Mouse (Mus musculus) E14TG2a.4 (cell line): ENCODE data around the gene Atad3a.
"Not testable (repeated sequence)": the region's sequence is repeated elsewhere in the genome, so short reads cannot be mapped to it uniquely, and the experiment has no call there.

Experiments
- H3K27me3 ChIP-seq: 2 replicates; pipeline ENCODE4 v1.6.1; 2014; ENCODE audit warnings: low read length, control low read depth; ENCODE audit not compliant: insufficient read depth
- H3K36me3 ChIP-seq: 2 replicates; pipeline ENCODE4 v1.6.1; 2014; ENCODE audit warnings: low read length, control low read depth; ENCODE audit not compliant: insufficient read depth
- H3K4me1 ChIP-seq: replicated peaks from 2 replicates; pipeline ENCODE4 v1.6.1; 2014; ENCODE audit warnings: low read depth, low read length, control low read depth
- H3K4me3 ChIP-seq: replicated peaks from 2 replicates; pipeline ENCODE4 v1.5.1; 2014; ENCODE audit warnings: mild to moderate bottlenecking, low read length
- H3K9me3 ChIP-seq: 2 replicates; pipeline ENCODE4 v1.6.1; 2014; ENCODE audit warnings: low read length, control low read depth
- CTCF ChIP-seq: conservative IDR thresholded peaks from 2 replicates; pipeline ENCODE4 v1.5.1; 2014; ENCODE audit warnings: low read length
- NANOG ChIP-seq: IDR thresholded peaks from 2 replicates; pipeline ENCODE4 v1.6.1; 2014; ENCODE audit warnings: borderline replicate concordance, low read length, mixed read lengths
- POU5F1 ChIP-seq: IDR thresholded peaks from 2 replicates; pipeline ENCODE4 v1.6.1; 2014; ENCODE audit warnings: low read length, borderline replicate concordance

Atad3a gene

DNA sequence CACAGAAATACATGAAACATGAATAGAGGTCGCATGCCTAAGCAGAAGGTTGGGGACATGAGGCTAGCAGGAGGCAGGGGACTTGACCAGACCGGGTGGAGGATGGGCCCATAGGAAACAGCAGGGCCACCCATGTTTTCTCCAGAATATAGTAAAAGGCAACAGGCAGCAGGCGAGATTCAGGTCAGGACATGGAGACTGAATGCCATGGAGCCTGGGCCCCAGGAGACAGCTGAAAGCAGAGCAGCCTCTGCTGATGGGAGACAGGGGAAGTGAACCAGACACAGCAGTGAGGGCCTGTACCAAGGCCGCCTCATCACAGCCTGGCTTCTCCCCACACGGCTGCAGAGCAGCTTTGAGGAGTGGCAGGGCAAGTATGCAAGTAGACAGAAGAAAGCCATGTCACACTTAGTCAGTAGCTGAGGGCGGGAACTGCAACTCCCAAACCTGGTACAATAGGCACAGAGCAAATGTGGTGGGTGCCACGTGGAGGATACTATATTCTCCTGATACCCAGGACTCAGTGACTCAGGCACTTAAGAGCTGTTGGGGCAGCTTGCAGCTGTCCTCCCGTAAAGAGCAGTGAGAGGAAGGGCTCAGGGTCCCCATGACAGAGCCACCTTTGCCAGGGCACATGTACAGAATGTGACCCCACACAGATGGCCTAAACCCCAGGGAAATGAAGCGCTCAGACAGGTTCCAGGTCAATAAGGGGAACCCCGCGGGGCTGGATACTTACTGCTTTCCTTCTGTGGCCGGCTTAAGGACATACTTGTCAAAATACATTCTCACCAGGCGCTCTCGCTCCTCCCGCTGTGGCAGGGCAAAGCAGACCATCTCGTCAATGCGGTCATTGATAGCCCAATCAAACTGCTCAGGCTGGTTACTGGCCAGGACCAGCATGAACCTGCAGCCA lies 14.1 kb downstream of the Atad3a start:
- peaks cover 100% of the 10 kb centered on the region for H3K36me3 ChIP-seq
- TF ChIP-seq POU5F1 (no peak), NANOG (no peak), CTCF (no peak)
- H3K4me3 ChIP-seq = no peak overlapping the region
- H3K9me3 ChIP-seq = no peaks in the 10 kb centered on the region
- peaks cover 23% of the 10 kb centered on the region for H3K4me1 ChIP-seq
- H3K27me3 ChIP-seq = 0 out of 2 replicates have a peak, but pooled peaks cover 2% of the 10 kb centered on the region

DNA sequence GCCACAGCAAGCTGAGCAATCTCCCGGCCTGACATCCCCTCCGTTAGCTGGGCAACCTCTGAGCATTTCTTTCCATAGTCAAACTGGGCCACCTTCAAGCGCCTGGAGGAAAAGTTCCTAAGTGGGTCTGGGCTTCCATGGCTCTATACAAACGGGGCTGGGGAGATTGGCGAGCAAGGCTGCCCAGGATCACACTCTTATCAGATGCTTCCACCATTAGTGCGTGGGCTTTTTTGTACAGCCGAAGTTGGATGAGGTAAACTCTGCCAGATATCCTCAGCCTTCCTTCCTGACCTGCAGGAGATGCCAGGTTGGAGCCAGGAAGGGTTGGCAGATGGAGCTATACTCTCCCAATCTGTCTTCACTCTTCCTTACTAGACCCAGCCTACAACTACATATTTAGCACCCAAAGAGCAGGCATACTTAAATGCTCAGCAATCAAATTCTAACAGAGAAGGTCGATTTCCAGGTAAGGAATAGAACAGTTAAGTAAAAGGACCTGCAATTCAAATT lies 14.8 kb downstream of the Atad3a start:
- no peak for TF ChIP-seq CTCF
- no peak for TF ChIP-seq POU5F1
- no peak for TF ChIP-seq NANOG
- Histone ChIP-seq H3K4me1 (peaks cover 30% of the 10 kb centered on the region), H3K4me3 (no peak overlapping the region), H3K36me3 (peaks cover 100% of the 10 kb centered on the region), H3K9me3 (no peaks in the 10 kb centered on the region), H3K27me3 (0 out of 2 replicates have a peak, but pooled peaks cover 2% of the 10 kb centered on the region)

DNA sequence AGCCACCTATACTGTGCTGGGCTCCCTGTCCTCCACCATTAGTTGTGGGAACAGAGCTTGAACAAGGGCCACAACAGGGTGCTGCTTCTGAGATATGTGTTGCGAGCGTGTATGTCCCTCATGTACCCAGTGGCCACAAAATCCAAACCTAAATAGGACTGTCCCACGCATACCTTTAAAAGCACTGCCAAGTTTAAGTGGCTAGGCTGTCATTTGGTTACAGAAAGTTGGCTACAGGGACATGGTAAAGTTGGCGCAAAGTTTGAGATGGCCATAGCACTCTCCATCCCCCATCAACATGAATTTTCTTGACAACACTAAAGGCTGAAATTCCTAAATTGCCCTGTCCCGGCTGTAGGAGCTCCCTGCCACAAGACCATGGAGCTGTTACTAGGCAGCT lies 15.8 kb downstream of the Atad3a start:
- no peaks in the 10 kb centered on the region for H3K9me3 ChIP-seq
- TF ChIP-seq POU5F1 = no peak
- H3K4me1 ChIP-seq = peaks cover 39% of the 10 kb centered on the region
- H3K27me3 ChIP-seq = 0 out of 2 replicates have a peak, but pooled peaks cover 2% of the 10 kb centered on the region
- no peak overlapping the region for H3K4me3 ChIP-seq
- peaks cover 100% of the 10 kb centered on the region for H3K36me3 ChIP-seq

- Histone ChIP-seq H3K4me1 (peaks cover 39% of the 10 kb centered on the region), H3K36me3 (peaks cover 94% of the 10 kb centered on the region), H3K9me3 (no peaks in the 10 kb centered on the region), H3K27me3 (0 out of 2 replicates have a peak, but pooled peaks cover 2% of the 10 kb centered on the region), H3K4me3 (no peak overlapping the region)
- TF ChIP-seq NANOG (no peak), POU5F1 (no peak), CTCF (no peak)
Observed at GRCm38 (mm10) chr4:155744474-155744873, 16.4 kb downstream of the Atad3a start.

DNA sequence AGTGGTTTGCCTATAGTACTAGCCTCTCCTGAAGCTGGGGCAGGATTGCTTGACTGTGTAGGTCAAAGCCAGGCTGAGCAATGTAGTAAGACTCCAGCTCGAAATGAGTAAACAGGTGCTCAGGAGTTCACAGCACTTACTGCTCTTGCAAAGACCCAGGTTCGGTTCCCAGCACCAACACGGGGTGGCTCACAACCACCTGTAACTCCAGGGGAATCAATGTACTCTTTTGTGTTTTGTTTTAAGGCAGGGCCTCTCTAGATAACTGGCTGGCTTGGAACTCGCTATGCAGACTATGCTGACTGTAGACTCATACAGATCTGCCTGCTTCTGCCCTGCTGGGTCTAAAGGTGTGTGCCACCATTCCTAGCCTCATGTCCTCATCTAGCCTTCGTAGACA lies 18.2 kb downstream of the Atad3a start:
- Histone ChIP-seq H3K4me3 (no peak overlapping the region), H3K36me3 (peaks cover 76% of the 10 kb centered on the region), H3K9me3 (no peaks in the 10 kb centered on the region), H3K27me3 (peaks cover 6% of the 10 kb centered on the region; the same call in 1 of the 2 replicates), H3K4me1 (peaks cover 50% of the 10 kb centered on the region)
- no peak for TF ChIP-seq CTCF
- no peak for TF ChIP-seq POU5F1
- no peak for TF ChIP-seq NANOG

GRCm38 (mm10) chr4:155740681-155741080 lies 20.2 kb downstream of the Atad3a start:
- H3K27me3 ChIP-seq, H3K4me3 ChIP-seq, H3K9me3 ChIP-seq: not testable (repeated sequence)
- peaks cover 47% of the 10 kb centered on the region for H3K4me1 ChIP-seq
- peaks cover 66% of the 10 kb centered on the region for H3K36me3 ChIP-seq

DNA sequence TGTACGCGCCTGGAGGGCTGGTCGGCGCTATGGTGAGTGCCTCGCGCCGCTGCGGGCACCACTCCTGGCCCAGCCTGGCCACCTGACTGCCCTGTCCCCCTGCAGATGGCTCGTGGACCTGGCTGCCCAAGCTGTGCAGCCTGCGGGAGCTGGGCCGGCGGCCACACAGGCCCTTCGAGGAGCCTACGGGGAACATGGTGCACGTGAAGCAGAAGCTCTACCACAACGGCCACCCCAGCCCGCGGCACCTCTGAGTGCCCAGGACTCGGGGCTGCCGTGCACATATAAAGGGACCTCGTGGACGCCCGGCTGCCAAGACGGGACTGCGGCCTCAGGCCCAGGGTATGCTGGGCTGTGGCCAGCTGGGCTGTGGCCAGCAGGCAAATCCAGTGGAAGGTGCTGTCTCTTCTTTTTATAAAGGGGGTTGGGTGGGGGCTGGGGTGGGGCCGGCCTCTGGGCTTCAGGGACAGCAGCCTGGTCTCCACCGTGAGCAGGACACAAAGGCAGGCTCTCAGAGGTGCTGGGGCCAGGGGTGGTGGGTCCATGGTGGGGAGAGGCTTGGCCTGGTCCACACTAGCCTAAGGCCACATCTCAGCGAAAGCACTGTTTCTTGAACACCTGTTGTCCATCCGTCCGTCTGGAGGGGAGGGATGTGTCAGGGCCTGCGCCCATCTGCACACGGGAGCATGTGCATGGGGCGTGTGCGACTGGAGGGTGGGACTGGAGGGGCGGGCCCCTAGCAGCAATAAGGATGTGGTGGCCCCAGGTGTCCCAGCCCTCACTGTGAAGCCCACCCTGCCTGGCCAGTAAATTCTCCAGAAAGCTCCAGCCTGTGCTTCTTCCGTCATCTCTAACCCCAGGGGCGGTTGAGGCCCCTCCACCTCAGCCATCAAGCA lies 20.9 kb downstream of the Atad3a start:
- Histone ChIP-seq H3K9me3 (no peaks in the 10 kb centered on the region), H3K4me1 (peaks cover 52% of the 10 kb centered on the region), H3K36me3 (peaks cover 59% of the 10 kb centered on the region), H3K4me3 (peak overlapping the region; percentile 70), H3K27me3 (peaks cover 8% of the 10 kb centered on the region)
- TF ChIP-seq CTCF = no peak
- TF ChIP-seq NANOG = no peak
- no peak for TF ChIP-seq POU5F1

DNA sequence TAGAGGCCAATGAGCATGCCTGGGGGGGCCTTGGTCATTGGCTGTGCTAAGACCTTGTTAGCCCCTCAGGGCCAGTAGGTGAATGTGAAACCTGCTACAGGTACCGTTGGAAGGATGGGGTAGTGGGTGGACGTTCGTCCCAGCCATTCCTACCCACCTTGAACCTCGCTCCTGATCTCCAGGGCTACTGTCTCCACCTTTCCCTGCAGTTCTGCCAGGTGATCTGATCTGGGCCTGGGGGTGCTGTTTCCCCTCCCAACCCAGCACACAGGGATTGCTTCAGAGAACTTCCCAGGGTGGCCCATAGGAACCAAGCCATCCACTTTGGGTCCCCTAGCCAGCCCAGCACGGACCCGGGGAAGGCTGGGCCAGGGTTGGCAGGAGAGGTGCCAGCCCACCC lies 21.7 kb downstream of the Atad3a start:
- Histone ChIP-seq H3K4me1 (peaks cover 55% of the 10 kb centered on the region), H3K9me3 (no peaks in the 10 kb centered on the region), H3K4me3 (peak overlapping the region; percentile 70), H3K27me3 (peaks cover 8% of the 10 kb centered on the region), H3K36me3 (peaks cover 51% of the 10 kb centered on the region)
- TF ChIP-seq CTCF = no peak
- TF ChIP-seq NANOG = no peak
- no peak for TF ChIP-seq POU5F1
